In genomic region chrX:7322288-7322687, GRCm38 (mm10) we compare ENCODE assay signal across 8 mouse cellular contexts. TPM values are rescaled to one million over a fixed set of nuclear protein-coding genes. Genes with fewer than 3 reads are reported as not detected.
DNase-seq lines count a peak whose midpoint lies in the region; ATAC-seq lines count a peak whose summit lies in the region.

No protein-coding gene starts in this region.

- H3K27ac ChIP-seq in hindbrain, embryonic 14.5 days = no peak overlapping the region
- no peak overlapping the region for H3K27ac ChIP-seq in hindbrain, embryonic 13.5 days
- H3K27ac ChIP-seq in limb, embryonic 11.5 days (replicated peaks; ENCODE audit: low read depth, low read length) = no peak overlapping the region

- ATAC-seq in hindbrain, embryonic 14.5 days (ENCODE audit: low FRiP score) = no peak
- no peak for ATAC-seq in hindbrain, embryonic 13.5 days (ENCODE audit: low FRiP score)
- peak; percentile 46 for ATAC-seq in common myeloid progenitor, adult 5-6 weeks (replicated peaks; ENCODE audit: low read depth, poor library complexity, severe bottlenecking)
- ATAC-seq in limb, embryonic 11.5 days (ENCODE audit: insufficient number of reproducible peaks, low FRiP score, low TSS enrichment, low read depth) = no peak

- H3K9me3 ChIP-seq in hindbrain, embryonic 14.5 days (ENCODE audit: control insufficient read depth, low read length) = no peaks in the 10 kb centered on the region
- H3K9me3 ChIP-seq in hindbrain, embryonic 13.5 days = no peaks in the 10 kb centered on the region
- no peaks in the 10 kb centered on the region for H3K9me3 ChIP-seq in limb, embryonic 11.5 days (ENCODE audit: control insufficient read depth, low read length)

- no peak overlapping the region for H3K4me3 ChIP-seq in hindbrain, embryonic 14.5 days (replicated peaks; ENCODE audit: low read length)
- H3K4me3 ChIP-seq in hindbrain, embryonic 13.5 days = no peak overlapping the region
- H3K4me3 ChIP-seq in limb, embryonic 11.5 days (ENCODE audit: low read depth, low read length) = no peak overlapping the region

- H3K36me3 ChIP-seq in hindbrain, embryonic 14.5 days (replicated peaks; ENCODE audit: control insufficient read depth, insufficient read depth) = no peaks in the 10 kb centered on the region
- H3K36me3 ChIP-seq in hindbrain, embryonic 13.5 days = no peaks in the 10 kb centered on the region
- H3K36me3 ChIP-seq in limb, embryonic 11.5 days (ENCODE audit: control insufficient read depth, insufficient read depth, low read length) = no peaks in the 10 kb centered on the region

- H3K4me2 ChIP-seq in hindbrain, embryonic 14.5 days (replicated peaks) = no peak overlapping the region
- H3K4me2 ChIP-seq in hindbrain, embryonic 13.5 days = no peak overlapping the region
- no peak overlapping the region for H3K4me2 ChIP-seq in limb, embryonic 11.5 days (ENCODE audit: low read depth, severe bottlenecking)

- H3K9ac ChIP-seq in hindbrain, embryonic 14.5 days = no peak overlapping the region
- no peak overlapping the region for H3K9ac ChIP-seq in hindbrain, embryonic 13.5 days
- H3K9ac ChIP-seq in limb, embryonic 11.5 days (ENCODE audit: low read length) = no peak overlapping the region

- 12% methylated on average over 7 of the region's 7 CpGs for WGBS in hindbrain, embryonic 14.5 days
- 24% methylated on average over 4 of the region's 7 CpGs for WGBS in hindbrain, embryonic 13.5 days
- 8% methylated on average over 7 of the region's 7 CpGs for WGBS in limb, embryonic 11.5 days

- H3K27me3 ChIP-seq in hindbrain, embryonic 14.5 days (ENCODE audit: control insufficient read depth, insufficient read depth, low read length) = no peaks in the 10 kb centered on the region
- no peaks in the 10 kb centered on the region for H3K27me3 ChIP-seq in hindbrain, embryonic 13.5 days
- no peaks in the 10 kb centered on the region for H3K27me3 ChIP-seq in limb, embryonic 11.5 days (ENCODE audit: control insufficient read depth, insufficient read depth, low read length)

- 0 out of 2 replicates have a peak, but pooled peaks cover 6% of the 10 kb centered on the region for H3K4me1 ChIP-seq in hindbrain, embryonic 14.5 days (replicated peaks; ENCODE audit: control insufficient read depth, insufficient read depth, low read length)
- 0 out of 2 replicates have a peak, but pooled peaks cover 4% of the 10 kb centered on the region for H3K4me1 ChIP-seq in hindbrain, embryonic 13.5 days (replicated peaks)
- H3K4me1 ChIP-seq in limb, embryonic 11.5 days (ENCODE audit: control insufficient read depth, insufficient read depth, low read length) = no peaks in the 10 kb centered on the region

- peak; percentile 78 for DNase-seq in hindbrain, embryonic 14.5 days (ENCODE audit: low spot score)
- peak; percentile 32 for DNase-seq in R1 (ENCODE audit: low read depth, low spot score)
- DNase-seq in induced T-regulatory cell, adult 2 months (ENCODE audit: low read depth) = peak; percentile 76
- peak; percentile 64 for DNase-seq in limb, embryonic 11.5 days (ENCODE audit: low spot score)
- DNase-seq in ovary, postnatal 36 days (ENCODE audit: low spot score) = peak; percentile 40
- peak; percentile 49 for DNase-seq in thymus, postnatal 25 days

RNA-seq across cellular contexts. Expression of gene Clcn5, which starts 3.1 kb away (rescaled TPM):
- 13.3 and 15.2 TPM in 2 replicates for polyA plus RNA-seq in hindbrain, embryonic 14.5 days (2014; fragmentation: Nextera tagmentation; extraction: Ambion mirVana)
- 7.5 and 7.6 TPM in 2 replicates for polyA plus RNA-seq in hindbrain, embryonic 13.5 days (2015; fragmentation: Nextera tagmentation; extraction: Ambion mirVana)
- total RNA-seq in common myeloid progenitor, adult 5-6 weeks (2017) = 4.4 and 6.9 TPM in 2 replicates
- 23.2 and 26.6 TPM in 2 replicates for polyA plus RNA-seq in limb, embryonic 11.5 days (2014; fragmentation: Nextera tagmentation; extraction: Ambion mirVana)

RNA-seq across cellular contexts. Expression of gene Usp27x, which starts 53.3 kb away (rescaled TPM):
- 0.95 and 1.0 TPM in 2 replicates for polyA plus RNA-seq in hindbrain, embryonic 14.5 days (2014; fragmentation: Nextera tagmentation; extraction: Ambion mirVana)
- 1.6 and 1.9 TPM in 2 replicates for polyA plus RNA-seq in hindbrain, embryonic 13.5 days (2015; fragmentation: Nextera tagmentation; extraction: Ambion mirVana)
- 0.37 and 0.63 TPM in 2 replicates for total RNA-seq in common myeloid progenitor, adult 5-6 weeks (2017)
- polyA plus RNA-seq in limb, embryonic 11.5 days (2014; fragmentation: Nextera tagmentation; extraction: Ambion mirVana) = 0.48 and 0.54 TPM in 2 replicates
